Mouse (Mus musculus) gastrocnemius, adult 8-10 months (tissue): Measurements from ENCODE around the gene Dsn1. TPM values are rescaled to one million over a fixed set of nuclear protein-coding genes. Genes with fewer than 3 reads are reported as not detected.

Experiments
- DNase-seq, 2 experiments: peaks; one replicate each; pipeline ENCODE4 v3.0.0; 2022; ENCODE audit warnings: low spot score in 2 of 2
- total RNA-seq, 4 experiments: library from RNA; stranded (reverse); gene quantifications; 2 replicates each; pipeline ENCODE4 v1.2.4; 2022

Gene Dsn1
- total RNA-seq, 4 experiments from 2014 or later = 2.2 to 2.5 (median 2.3) TPM

- DNase-seq = no peak
Measured at GRCm38 (mm10) chr2:156973316-156974100, 33.4 kb downstream of the Dsn1 start.

- no peak for DNase-seq
Measured at GRCm38 (mm10) chr2:156970253-156970652, 36.7 kb downstream of the Dsn1 start.

GRCm38 (mm10) chr2:156968501-156968900 lies 38.5 kb downstream of the Dsn1 start:
- no peak for DNase-seq

GRCm38 (mm10) chr2:156967388-156967787 lies 39.6 kb downstream of the Dsn1 start:
- no peak for DNase-seq

GRCm38 (mm10) chr2:156963891-156964290 lies 43.1 kb downstream of the Dsn1 start:
- DNase-seq = no peak

GRCm38 (mm10) chr2:156958496-156959252 lies 48.3 kb downstream of the Dsn1 start:
- DNase-seq = no peak

GRCm38 (mm10) chr2:156957035-156957434 lies 49.9 kb downstream of the Dsn1 start:
- DNase-seq = no peak

GRCm38 (mm10) chr2:156956306-156956705 lies 50.6 kb downstream of the Dsn1 start:
- DNase-seq = no peak

GRCm38 (mm10) chr2:156954463-156954862 lies 52.5 kb downstream of the Dsn1 start:
- DNase-seq = no peak

- no peak for DNase-seq
Measured at GRCm38 (mm10) chr2:156951301-156952094, 55.5 kb downstream of the Dsn1 start.

- DNase-seq = no peak
Measured at GRCm38 (mm10) chr2:156950816-156951215, 56.1 kb downstream of the Dsn1 start.

Other genes starting within 250 kb of the Dsn1 start
- gene Myl9, start 231.7 kb downstream of the Dsn1 start, total RNA-seq = 10 to 100 TPM; 28.1 to 44.3 (median 31.9) TPM
- gene Tgif2, start 167.1 kb downstream of the Dsn1 start, total RNA-seq = under 1 TPM in 3 of 4 experiments, not detected in 1; 0.16 to 0.38 (median 0.17) TPM
- gene 4930518I15Rik, start 149.2 kb downstream of the Dsn1 start, total RNA-seq = under 1 TPM; 0.22 to 0.86 (median 0.40) TPM
- 10 to 100 TPM; 84.3 to 97.1 (median 88.1) TPM for gene Rab5if, start 144.0 kb downstream of the Dsn1 start, total RNA-seq
- gene Sla2, start 120.0 kb downstream of the Dsn1 start, total RNA-seq = not detected
- gene Ndrg3, start 15.1 kb downstream of the Dsn1 start, total RNA-seq = 10 to 100 TPM; 29.0 to 35.6 (median 31.3) TPM
- gene Soga1, start 72.1 kb upstream of the Dsn1 start, total RNA-seq = 1 to 10 TPM; 1.7 to 3.5 (median 2.3) TPM
- not detected for gene Tldc2, start 79.9 kb upstream of the Dsn1 start, total RNA-seq
- gene Samhd1, start 128.1 kb upstream of the Dsn1 start, total RNA-seq = 10 to 100 TPM; 12.6 to 17.7 (median 13.2) TPM
- gene Rbl1, start 197.4 kb upstream of the Dsn1 start, total RNA-seq = 1 to 10 TPM; 2.1 to 3.3 (median 2.6) TPM